Mouse (Mus musculus): ENCODE measurements around the gene Acadvl.
A peak's percentile ranks its signal among the peaks of the same experiment; 100 is the strongest.

Gene Acadvl

DNA sequence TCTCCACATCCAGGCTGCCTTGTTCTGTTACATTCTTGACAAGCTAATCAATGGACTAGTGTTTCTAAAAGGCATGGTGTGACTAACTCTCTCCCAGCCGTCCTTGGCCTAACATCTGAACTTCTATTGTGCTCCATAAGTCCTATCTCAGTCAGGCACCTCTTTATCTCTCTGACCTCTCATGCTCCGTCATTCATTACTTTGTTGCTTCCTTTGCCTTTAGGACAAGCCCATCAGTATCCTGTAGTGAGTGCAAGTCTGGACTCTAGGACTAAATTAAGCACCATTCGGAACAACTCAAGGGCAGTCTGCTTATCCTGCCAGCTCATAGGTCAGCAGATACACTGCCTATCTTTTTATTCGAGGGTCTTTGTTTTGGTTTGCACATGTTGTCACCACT is 38.9 kb downstream of the Acadvl start:
- DNase-seq, result no peak

DNA sequence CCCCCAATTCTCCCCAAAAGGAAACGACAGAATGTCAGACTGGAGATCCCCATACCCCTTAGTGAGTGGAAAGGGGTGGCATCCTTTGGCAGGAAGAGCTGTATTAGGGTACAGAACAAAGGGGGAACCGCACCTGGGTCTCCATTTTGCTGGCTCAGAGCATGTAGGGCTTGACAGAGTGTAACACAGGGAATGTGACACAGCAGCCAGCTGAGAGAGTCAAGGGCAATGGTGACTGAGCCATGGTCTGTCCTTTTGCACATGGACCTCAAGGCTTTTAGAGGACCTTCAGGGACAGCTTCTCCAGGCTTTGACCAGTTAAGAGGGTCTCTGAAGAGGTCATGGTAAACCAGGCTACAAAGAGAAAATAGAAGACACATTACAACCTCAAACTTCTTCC is 40.3 kb downstream of the Acadvl start:
- no peak for DNase-seq

DNA sequence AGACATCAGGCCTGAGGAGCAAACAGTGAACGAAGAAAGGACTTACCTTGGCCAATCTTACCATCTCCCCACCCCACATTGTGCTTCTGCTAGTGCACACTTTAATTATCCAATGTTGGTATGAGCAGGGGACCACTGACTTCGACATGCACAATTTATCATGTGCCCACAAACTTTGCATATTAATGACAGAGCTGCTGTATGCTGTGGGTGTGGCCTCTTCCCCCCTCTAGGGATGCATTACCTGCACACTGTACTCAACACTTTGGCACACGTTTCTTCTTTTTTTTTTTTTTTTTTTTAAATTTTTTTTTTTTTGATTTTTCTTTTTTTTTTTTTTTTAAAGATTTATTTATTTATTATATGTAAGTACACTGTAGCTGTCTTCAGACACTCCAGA is 44.4 kb downstream of the Acadvl start:
- DNase-seq, result no peak

DNA sequence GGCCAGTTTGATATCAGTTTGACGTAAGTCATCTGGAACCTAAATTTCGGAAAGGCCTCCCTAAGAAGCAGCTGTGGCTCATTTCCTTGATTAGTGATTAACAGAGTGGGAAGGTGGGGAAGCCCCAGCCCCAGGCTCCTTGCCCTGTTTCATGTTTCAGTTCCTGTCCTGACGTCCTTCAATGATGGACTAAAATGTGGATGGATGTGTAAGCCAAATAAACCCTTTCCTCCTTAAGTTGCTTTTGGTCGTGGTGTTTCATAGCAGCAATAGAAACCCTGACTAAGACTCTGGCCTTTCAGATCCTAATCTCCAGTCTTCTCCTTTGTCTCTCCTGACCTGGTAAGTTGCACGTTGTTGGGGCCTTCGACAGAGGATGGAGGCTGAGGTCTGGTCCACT is 45.0 kb downstream of the Acadvl start:
- no peak for DNase-seq

DNA sequence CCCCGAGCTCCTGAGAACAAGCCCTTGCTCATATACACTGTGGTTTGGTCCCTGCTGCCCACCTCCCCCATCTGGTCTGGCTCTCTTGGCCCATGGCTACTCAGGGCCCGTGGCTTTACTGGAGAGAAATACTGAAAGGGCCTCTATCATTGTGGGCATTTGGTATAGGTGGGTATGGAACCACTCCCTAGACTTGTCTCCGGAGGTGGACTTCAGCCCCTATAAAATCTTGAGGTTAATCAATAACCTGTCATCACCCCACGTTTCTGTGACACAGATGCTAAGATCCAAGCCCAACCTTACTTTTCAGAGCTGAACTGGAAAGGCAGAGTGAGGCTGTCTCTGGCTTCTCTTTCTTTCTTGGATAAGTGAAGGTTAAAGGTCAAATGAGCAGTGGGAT is 46.4 kb downstream of the Acadvl start:
- no peak for DNase-seq

DNA sequence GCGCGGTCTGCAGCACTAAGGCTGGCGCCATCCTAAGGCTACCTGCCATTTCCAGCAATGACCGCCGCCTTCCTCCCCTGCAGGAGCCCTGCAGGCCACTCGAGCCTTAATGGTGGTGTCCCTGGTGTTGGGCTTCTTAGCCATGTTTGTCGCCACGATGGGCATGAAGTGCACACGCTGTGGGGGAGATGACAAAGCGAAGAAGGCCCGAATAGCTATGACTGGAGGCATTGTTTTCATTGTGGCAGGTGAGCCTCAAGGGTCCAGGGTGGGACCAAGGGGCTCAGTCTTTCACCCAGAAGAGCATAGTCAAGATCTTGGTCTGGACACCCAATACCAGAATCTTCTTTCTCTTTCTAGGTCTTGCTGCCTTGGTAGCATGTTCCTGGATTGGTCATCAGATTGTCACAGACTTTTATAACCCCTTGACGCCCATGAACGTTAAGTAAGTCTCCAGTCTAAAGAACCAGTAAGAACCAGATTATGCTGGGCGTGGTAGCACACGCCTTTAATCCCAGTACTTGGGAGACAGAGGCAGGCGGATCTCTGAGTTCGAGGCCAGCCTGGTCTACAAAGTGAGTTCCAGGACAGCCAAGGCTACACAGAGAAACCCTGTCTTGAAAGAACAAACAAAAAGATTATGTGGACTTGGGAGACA is 48.2 kb downstream of the Acadvl start:
- DNase-seq, result no peak

DNA sequence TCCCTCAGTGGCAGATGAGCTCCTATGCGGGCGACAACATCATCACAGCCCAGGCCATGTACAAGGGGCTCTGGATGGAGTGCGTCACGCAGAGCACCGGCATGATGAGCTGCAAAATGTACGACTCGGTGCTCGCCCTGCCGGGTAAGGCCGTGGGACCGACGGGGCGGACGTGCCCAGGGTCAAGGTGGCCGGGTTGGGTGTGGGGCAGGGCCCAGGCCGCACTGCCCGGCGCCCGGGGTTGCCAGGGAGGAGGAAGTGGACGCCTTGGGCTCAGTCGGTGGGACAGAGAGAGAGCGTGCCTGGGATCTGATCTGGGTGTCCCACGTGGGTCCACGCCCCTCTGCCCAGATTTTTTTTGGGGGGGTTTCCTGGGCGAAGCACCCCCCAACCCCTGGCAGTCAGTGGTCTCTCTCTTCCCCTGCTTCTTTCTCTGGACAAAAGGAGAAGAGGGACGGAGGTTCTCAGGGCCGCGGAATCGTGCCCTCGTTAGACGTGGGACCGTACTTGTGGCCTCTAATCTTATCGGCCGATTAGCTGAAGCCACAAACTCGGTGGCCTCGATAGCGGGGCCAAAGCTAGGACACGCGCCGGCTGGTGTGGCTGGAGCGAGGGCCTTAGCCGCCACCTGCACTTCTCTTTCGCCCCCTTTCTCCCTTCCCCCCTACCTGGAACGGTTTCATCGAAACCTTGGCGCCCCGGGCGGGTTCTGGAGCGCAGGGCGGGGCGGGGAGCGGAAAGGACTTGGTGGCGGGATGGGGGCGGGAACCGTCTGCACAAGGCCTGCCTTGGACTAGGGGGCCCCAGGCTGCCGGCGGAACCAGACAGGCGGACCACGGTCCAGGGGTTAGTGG is 49.0 kb downstream of the Acadvl start:
- peak; percentile 64 to 75 for DNase-seq

DNA sequence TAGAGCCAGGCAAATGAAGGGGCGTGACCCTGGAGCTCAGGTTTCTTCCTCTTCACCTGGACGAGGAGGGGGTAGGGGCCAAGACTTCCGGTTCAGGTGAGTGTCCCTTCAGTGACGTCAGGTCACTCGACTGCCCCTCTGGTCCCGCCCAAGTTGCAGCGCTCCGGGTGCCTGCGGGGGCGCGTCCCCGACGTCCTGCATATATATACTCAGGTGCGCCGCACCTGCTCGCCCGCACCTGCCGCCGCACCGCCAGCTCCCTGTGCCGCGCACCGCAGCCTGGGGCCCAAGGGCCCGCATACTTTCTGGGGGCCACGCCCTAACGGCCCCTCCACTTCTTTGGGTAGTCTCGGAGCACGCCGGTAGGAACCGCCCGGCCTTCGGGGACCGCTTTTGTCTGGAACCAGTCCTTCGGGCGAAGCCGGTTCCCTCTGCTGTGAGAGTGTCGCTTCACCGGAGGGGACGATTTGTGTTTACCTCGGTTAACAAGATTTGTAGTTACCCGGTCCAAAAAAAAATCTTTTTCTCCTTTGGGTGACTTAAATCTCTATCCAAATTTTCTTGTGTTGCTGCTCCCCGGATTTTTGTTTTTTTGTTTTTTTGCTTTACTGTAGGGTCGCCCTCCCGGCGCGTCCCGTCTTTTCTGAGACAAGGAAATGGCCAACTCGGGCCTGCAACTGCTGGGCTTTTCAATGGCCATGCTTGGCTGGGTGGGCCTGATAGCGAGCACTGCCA is 49.8 kb downstream of the Acadvl start:
- DNase-seq, result peak; percentile 68 to 72

DNA sequence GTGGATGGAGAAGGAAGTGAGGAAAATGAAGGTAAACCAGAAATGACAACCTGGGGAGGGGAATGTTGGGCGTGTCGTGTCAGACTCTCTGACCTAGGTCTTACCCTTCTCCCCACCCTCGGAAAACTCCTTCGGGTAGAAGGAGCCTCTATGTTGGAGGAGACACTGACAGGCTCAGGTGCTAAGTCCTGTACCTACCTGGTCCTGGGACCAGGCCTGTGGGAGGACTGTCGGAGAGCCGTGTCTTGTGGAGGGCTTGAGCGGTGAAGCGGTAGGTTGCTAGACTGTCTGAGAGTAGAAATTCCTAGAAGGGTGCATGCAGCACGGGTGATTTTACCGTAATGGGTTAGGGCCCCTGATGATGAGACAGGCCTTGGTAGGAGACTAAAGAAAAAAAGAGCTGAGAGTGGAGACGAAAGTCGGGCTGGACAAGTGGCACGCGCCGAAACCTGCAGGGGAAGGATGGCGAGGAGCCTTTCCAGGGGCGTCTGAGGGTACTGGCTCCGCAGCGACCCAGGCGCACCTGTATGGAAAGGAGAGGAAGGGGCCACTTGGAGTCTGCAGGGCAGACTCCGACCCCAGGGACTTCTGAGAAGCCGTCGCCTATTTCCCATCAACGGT is 50.5 kb downstream of the Acadvl start, which contains the start of gene Cldn7:
Cldn7 (plus strand) TSS at position 130 of the 621 bp plus-strand sequence.
- DNase-seq, result no peak

DNA sequence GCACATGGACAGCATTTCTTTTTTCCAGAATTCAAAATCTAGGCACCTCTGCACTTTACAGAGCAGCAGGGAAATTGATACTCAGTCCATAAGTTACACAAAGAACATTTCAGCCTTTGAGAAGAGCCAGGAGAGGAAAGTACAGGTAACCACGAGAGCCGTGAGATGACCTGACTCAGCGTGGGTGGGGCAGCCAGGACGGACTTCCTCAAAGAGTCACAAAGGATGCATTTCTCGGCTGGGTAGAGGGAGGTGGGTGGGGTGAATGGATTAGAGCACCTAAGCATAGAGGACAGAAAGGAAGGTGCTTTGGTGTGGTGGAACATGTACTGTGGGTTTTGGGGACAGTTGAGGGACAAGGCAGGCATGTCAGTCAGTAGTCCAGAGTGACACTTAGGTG is 53.4 kb downstream of the Acadvl start:
- no peak for DNase-seq

DNA sequence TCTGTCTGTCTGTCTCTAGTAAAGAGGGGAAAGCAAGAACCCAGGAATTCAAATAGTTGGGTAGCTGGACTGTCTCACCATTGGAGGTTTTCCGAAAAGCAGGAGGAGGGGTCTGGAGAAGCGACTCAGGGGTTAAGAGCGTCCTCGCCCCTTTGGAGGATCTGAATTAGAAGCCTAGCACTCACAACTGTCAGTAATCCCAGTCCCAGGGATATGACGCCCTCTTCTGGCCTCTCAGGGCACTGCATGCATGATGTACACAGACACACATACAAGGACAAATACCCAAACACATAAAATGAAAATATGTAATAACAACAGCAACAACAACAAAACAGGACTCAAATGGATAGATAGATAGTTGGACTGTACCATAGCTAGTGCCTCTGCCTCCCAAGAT is 54.6 kb downstream of the Acadvl start:
- DNase-seq, result no peak
